Mouse (Mus musculus) olfactory bulb, adult 2 months (tissue): ENCODE results near the gene Igfals. TPM values are rescaled to one million over a fixed set of nuclear protein-coding genes. Genes with fewer than 3 reads are reported as not detected.

Experiments used
- H3K27ac ChIP-seq: fragments of 200-500 bp; 2 replicates; pipeline ENCODE4 v1.5.1; 2012; ENCODE audit warnings: low read depth, low read length; ENCODE audit not compliant: insufficient read depth
- H3K4me1 ChIP-seq: fragments of 200-500 bp; 2 replicates; pipeline ENCODE4 v1.6.1; 2012; ENCODE audit warnings: low read length; ENCODE audit not compliant: control insufficient read depth, insufficient read depth
- H3K4me3 ChIP-seq: fragments of 200-500 bp; 2 replicates; pipeline ENCODE4 v1.5.1; 2012; ENCODE audit warnings: mild to moderate bottlenecking, low read depth, low read length, moderate library complexity; ENCODE audit not compliant: insufficient read depth
- CTCF ChIP-seq: fragments of 200-500 bp; IDR thresholded peaks from 2 replicates; pipeline ENCODE4 v1.5.1; 2012; ENCODE audit warnings: low read depth, mild to moderate bottlenecking, low read length, moderate library complexity; ENCODE audit not compliant: insufficient read depth
- POLR2A ChIP-seq: fragments of 200-500 bp; IDR thresholded peaks from 2 replicates; pipeline ENCODE4 v1.6.1; 2012; ENCODE audit warnings: mild to moderate bottlenecking, low read depth, low read length, moderate library complexity; ENCODE audit not compliant: insufficient read depth
- WGBS: fragments of 180-500 bp; shearing (Covaris S2); methylation state at CpG from one replicate; pipeline ENCODE4 v1.1.7; 2018; 5-methylcytosine and 5-hydroxymethylcytosine counted together
- polyA plus RNA-seq: library from polyadenylated mRNA; stranded (reverse); fragments of >200 nt; gene quantifications from 2 replicates; pipeline ENCODE4 v1.2.4, GENCODE M21; 2012; ENCODE audit warnings: low replicate concordance; ENCODE audit not compliant: missing spikeins, insufficient read depth, insufficient read length

Igfals gene
- polyA plus RNA-seq, 1 experiment, result not detected

DNA sequence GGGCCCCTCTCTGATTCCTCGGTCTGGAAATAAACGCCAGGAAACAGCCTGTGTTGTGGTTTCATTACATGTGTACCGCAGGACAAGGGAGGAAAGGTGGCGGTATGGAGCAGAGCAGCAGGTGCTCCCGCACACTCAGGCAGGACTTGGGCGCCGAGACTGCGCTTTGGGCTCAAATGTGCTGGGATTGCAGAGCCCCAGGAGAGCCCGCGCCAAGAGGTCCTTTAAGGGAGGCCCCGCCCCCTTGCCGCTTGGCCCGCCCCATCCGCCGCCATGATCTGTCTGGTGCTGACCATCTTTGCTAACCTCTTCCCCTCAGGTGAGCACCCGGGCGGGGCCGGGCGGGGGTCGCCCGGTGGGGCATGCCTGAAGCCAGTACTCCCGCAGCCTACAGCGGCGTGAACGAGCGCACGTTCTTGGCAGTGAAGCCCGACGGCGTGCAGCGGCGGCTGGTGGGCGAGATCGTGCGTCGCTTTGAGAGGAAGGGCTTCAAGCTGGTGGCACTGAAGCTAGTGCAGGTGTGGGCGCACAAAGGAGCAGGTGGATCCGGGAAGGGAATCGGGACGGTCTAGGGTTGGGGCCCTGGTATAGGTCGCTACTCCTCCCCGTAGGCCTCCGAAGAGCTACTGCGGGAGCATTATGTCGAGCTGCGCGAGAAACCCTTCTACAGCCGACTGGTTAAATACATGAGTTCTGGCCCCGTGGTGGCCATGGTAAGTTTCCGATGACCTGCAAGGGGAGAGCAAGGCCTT is 30.6 kb downstream of the Igfals start, which contains the start of gene Nme3:
TSS of gene Nme3 (plus strand) at position 260 of the 752 bp plus-strand sequence.
- peak within 1 kb of the TSS; percentile 59 for H3K27ac ChIP-seq
- peak within 1 kb of the TSS; percentile 66 for H3K4me3 ChIP-seq
- TF ChIP-seq POLR2A (0 out of 2 replicates have a peak, but pooled peaks have one; percentile 47), CTCF (no peak)
- under 1% methylated on average over 49 of the region's 50 CpGs for WGBS
- peaks cover 42% of the 10 kb centered on the region for H3K4me1 ChIP-seq

GRCm38 (mm10) chr17:24896993-24897269 is 31.1 kb downstream of the Igfals start:
- WGBS, result 9% methylated on average over 11 of the region's 11 CpGs
- Histone ChIP-seq H3K4me1 (peaks cover 42% of the 10 kb centered on the region), H3K27ac (peak overlapping the region; percentile 59), H3K4me3 (peak overlapping the region; percentile 66)
- TF ChIP-seq POLR2A, result no peak
- TF ChIP-seq CTCF, result no peak

GRCm38 (mm10) chr17:24897600-24897999 is 31.8 kb downstream of the Igfals start:
- 53% methylated on average over 4 of the region's 4 CpGs for WGBS

DNA sequence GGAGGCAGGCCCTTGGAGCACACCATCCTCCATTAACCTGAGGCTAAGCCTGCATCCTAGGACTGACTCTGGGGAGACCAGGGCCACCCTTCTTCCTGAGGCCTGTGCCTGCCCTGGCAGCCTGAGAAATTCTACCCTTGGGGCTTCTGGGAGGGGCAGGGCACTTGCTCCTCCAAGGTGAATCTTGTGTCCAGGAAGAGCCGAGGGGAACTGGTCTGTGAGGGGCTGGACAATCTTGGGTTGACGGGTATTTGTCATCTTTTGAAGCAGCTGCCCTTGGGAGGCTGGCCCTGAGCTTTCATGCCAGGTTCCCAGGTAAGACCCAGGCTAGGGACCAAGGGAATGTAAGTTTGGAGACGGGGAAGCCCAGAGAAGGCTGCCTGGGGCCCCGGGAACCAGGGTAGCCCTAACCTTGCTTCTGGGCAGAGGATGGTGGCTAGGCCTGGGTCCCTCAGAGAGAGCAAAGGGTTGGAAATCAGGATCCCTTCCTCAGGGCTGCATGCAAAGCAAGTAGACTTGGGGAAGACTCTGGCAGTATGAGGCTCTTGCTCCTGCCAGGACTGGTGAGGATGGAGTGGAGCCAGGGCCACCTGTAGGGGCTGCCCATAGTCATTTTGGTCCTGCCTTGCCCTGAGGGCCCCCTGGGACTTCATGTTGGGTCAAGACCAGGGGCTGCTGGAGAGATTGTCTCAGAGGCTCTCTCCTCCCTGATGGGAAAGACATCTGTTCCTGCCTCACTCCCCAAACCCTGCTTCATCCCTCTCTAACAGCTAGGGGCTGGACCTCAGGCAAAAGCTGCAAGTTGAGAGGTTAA is 32.5 kb downstream of the Igfals start:
- H3K27ac ChIP-seq, result no peak overlapping the region
- TF ChIP-seq CTCF (no peak), POLR2A (no peak)
- H3K4me3 ChIP-seq, result no peak overlapping the region
- H3K4me1 ChIP-seq, result peaks cover 33% of the 10 kb centered on the region
- 76% methylated on average over 4 of the region's 4 CpGs for WGBS

More at GRCm38 (mm10) chr17:24897600-24897999, 31.8 kb downstream of the Igfals start:
- TF ChIP-seq CTCF (no peak), POLR2A (no peak)
- peaks cover 39% of the 10 kb centered on the region for H3K4me1 ChIP-seq
- H3K4me3 ChIP-seq, result no peak overlapping the region
- no peak overlapping the region for H3K27ac ChIP-seq

GRCm38 (mm10) chr17:24899153-24899552 is 33.4 kb downstream of the Igfals start:
- Histone ChIP-seq H3K27ac (no peak overlapping the region), H3K4me3 (no peak overlapping the region), H3K4me1 (peaks cover 27% of the 10 kb centered on the region)
- WGBS, result 47% methylated on average over 5 of the region's 5 CpGs
- TF ChIP-seq POLR2A (no peak), CTCF (no peak)

DNA sequence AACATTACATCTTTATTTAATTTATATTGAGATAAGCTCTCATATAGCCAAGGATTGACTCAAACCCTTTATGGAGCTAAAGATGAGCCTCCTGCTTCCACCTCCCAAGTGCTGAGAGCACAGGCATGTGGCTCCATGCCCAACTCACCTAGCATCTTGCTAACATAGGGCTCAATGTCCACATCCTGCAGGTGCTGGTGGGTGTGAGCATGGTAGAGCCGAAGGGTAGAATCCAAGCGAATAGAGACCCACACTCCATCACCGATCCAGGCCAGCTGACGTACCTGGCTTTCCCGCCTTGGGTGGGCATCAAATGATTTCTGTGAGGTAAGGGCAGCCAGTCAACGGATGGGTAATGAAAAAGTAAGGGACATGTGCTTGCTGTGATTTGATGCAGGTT is 34.2 kb downstream of the Igfals start:
- WGBS, result 97% methylated on average over 6 of the region's 6 CpGs
- no peak overlapping the region for H3K27ac ChIP-seq
- TF ChIP-seq POLR2A (no peak), CTCF (no peak)

GRCm38 (mm10) chr17:24902124-24902523 is 36.3 kb downstream of the Igfals start:
- H3K27ac ChIP-seq, result no peak overlapping the region
- peaks cover 15% of the 10 kb centered on the region for H3K4me1 ChIP-seq
- TF ChIP-seq CTCF, result no peak
- no peak for TF ChIP-seq POLR2A
- 94% methylated on average over 5 of the region's 5 CpGs for WGBS
- no peak overlapping the region for H3K4me3 ChIP-seq

More for the DNA sequence above, 34.2 kb downstream of the Igfals start:
- Histone ChIP-seq H3K4me3 (no peak overlapping the region), H3K4me1 (peaks cover 27% of the 10 kb centered on the region)

DNA sequence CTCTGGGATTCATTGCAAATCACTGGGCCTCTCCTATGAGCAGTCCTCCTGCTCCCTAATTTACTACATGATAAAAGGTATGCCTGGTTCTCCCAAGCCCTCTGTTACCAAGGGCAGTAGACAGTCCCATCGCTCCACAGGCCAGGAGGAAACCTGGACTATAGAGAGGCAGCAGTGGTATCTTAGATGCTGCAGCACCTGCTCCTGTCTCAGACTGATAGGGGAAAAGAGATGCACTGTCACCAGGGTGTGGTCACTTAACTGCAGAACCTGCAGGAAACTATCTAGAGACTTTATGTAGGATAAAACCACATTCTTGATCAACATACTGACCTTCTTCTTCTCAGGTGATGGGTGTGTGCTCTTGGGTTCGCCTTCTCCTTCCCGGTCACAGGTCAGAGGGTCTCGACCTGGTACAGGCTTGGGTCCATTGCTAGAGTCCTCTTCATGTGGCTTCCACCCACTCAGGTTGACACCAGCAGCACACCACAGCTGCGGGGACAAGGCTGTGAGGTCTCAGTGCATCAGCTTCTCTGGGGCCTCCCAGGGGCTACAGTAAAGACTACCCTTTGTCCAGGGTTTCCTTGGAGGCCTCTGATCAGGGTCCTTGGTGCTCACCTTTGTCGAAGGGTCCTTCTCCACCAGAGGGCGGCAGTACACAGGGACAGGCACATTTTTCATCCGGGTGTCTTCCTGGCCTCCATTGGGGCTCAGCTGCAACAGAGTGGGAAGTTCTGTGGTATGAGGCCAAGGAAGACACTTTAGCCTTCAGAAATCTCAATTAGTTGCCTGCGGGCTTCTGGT is 37.1 kb downstream of the Igfals start:
- WGBS, result 67% methylated on average over 9 of the region's 9 CpGs
- Histone ChIP-seq H3K27ac (no peak overlapping the region), H3K4me1 (peaks cover 9% of the 10 kb centered on the region), H3K4me3 (no peak overlapping the region)
- TF ChIP-seq POLR2A, result no peak
- TF ChIP-seq CTCF, result no peak

DNA sequence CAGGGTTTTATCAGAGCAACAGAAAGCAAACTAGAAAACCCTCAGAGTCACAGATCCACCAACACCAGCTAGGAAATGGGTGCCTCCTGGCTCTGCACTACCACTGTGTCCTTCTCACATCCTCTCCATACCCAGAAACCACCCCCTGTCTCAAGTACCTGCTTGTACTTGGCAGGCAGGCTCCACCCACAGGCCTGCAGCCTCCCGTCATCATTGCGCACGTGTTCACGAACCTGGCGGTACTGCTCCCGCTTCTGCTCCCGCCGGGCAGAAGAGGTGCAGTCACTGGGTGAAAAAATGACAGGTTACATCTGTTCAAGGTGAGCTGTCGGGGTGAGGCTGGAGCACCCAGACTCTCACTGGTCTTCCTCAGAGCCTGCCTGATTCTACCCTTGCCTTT is 38.0 kb downstream of the Igfals start:
- TF ChIP-seq CTCF (no peak), POLR2A (no peak)
- Histone ChIP-seq H3K4me3 (no peak overlapping the region), H3K27ac (no peak overlapping the region), H3K4me1 (peaks cover under 1% of the 10 kb centered on the region; the same call in 1 of the 2 replicates)
- 89% methylated on average over 9 of the region's 9 CpGs for whole genome bisulfite sequencing
